Mouse (Mus musculus): ENCODE measurements around the gene Vwa7.

Vwa7 gene

DNA sequence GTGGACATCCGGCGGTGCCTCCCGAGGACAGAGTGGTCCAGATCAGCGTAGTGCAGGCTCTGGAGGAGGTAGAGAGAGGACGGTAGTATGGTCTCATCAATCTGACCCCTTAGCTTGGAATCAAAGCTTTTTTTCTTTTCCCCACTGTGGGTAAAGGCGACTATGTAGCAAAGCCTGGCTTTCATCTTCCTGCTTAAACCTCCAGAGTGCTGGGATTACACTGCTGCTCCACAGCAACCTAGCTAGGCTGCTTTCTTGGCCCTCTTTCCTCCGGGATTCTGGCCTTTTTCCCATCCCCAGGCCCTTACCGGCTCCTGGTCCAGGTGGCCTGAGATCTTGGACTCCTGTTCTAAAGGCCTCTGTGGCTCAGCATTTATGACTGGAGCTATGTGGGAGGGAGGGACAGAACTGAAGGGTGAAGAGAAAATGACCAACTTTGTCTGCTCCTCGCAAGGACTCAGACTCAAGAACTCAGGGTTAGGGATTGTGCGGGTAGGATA lies 48.0 kb downstream of the Vwa7 start:
- no peak for ATAC-seq (ENCODE audit: low TSS enrichment)

DNA sequence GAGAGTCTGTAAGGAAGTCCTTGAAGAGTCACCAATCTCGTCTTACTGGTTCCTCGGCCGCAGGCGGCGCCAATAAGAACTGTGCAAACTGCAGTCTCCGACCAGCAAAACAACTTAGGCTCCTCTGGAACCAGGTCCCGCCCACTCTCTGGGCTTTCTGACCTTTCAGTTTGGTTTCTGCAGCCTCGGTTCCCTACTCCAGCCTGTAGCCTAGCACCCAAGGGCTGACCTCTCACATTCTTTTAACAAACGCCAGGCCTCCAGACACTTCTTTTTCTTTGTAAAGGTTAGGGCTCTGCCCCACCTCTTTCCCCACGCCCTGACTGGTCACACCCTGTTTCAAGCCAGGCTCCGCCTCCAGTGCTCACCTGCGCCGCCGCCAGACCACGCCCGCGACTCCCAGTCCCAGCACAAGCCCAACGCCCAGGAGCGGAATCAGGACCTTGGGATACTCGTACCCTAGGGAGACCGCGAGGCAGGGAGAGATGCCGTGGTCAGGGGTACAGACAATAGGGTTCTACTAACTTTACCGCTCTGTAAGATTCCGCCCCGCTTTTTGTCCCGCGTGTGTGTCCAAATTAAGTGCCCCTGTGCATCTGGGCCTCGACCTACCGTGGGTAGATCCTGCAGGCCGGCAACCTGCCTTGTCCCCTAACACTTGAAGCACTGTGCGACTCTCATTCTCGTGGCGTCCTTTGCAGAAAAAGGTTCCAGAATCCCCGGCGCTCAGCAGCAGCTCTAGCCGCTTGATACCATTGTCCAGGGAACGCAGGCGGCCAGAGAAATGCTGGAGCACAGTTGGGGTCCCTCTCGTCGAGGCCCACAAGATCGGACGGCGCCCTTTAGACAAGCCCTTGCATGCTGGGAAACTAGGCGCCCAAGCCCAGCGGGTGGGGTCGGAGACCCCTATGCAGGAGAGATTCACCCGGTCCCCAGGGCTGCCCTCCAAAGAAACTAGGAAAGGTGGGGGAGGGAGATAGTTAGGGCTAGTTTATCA lies 48.9 kb downstream of the Vwa7 start, which contains the start of gene Ly6g6c:
Gene Ly6g6c (plus strand): TSS at position 438 of the 997 bp plus-strand sequence.
- no peak for ATAC-seq (ENCODE audit: low TSS enrichment)

DNA sequence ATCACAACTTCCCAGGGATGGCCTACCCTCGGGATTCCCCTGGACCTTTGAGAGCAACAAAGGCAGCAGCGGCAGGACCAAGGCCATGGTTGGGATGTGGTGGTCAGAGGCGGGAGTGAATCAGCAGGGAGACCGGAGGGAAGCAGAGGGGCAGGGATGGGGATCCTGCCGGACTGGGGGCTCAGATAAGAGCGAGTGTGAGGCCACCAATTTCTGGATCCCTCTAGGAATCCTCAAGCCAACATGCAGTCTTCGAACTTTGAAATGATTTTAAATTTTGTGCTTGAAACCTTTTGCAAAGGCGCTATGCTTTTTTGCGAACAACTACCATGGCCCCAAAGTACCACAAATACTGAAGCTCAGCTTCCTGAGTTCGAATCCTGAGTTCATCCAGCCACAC lies 49.7 kb downstream of the Vwa7 start, which contains the start of gene Mpig6b:
Gene Mpig6b (minus strand): TSS at position 101 of the 400 bp plus-strand sequence.
- no peak for ATAC-seq (ENCODE audit: low TSS enrichment)

DNA sequence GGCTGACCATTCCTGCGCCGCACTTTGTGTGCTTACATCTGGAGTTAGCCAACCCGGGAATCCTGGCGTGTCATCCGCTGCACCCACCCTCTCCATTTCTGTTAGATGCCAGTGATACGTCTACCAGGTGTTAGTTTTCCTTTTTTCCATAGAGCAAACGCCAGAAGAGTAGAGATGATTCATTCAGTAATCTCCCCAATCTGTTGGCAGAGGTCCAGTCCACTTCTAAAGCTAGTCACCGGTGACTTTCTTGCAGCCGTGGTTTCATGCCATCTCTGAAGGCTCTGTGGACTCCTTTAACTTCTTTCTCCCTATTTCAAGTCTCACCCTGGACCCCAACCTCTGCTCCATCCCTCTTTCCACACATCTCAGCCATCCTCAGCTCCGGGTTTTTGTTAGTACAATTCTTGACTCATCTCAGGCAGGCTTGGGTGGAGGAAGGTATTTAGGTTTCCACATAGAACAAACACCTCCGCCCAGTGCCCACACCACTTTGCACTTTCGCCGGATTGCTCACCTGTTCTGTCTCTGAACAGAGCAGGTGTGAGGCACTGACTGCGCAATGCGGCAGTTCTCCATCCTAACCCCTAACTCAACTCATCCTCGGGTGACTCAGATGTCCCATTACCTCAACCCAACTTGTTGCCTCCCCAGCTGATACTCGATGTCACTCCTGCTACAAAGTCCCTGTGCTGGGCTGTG lies 52.0 kb downstream of the Vwa7 start:
- ATAC-seq (ENCODE audit: low TSS enrichment) = no peak

DNA sequence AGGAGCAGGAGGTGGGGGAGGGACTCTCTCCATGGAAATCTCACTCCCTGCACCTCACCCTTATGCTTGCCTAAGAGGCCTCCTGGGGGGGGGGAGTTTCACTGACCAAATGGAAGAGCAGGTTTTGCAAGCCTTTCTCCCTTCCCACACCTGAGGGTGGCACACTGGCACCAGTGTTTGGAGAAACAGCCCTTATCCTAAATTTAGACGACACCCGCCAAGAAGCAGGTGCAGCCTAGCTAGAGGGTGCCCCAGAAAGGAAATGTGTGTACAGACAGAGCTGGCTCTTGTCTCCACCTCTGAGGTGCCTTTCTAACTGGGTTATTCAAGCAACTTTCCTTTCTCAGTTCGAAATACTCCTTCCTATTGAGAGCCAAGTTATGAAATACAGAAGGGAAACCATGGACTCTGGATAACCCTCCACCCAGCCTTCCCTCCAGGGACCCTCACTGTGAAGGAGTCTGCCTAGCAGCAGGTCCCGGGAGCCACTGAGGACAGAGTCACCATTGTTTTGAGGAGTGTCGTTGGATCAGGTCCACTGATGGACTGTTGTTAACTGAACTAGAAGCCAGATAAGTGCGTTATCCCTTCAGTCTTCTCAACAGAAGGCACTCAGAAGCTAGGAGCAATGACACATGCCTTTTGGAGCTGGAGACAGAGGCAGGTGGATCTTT lies 54.3 kb downstream of the Vwa7 start:
- peak; percentile 81; the same call in 1 of the 2 replicates for ATAC-seq (ENCODE audit: low TSS enrichment)

DNA sequence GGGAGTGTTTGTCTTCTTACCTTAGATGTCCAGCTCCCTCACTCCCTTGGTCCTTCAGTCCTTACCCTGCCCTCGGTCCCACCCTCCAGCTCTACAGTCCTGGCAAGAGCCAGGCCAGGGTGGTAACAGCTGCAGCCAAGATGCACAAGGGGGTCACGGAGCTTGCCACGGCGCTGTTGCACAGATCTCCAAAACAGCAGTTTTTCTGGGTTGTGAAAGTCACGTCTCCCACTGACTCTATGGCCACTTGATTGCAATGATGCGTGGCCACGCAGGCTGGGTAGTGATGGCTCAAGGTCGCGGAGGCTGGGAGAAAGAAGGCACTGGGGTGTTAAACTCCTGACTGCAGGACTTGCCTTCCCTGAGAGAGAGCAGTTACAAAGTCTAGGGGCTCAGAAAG lies 55.1 kb downstream of the Vwa7 start:
- no peak for ATAC-seq (ENCODE audit: low TSS enrichment)

DNA sequence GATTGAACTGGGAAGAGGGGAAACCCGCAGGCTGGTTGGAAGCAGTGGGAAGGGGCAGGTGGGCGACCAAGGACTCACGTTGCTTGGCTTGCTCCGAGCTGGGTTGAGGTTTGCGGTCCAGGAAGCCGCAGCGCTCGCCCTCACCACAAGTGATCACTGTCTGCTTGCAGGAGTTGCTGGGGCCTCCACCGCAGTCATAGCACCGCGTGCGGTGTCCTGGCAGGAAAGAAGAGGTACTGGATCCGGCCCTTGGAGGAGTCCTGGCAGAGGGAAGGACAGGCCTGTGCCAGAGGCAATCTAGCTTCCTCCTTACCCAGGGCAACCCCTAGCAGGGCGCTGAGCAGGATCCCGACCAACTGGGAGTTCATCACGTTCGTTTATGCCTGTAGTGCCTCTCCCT lies 57.7 kb downstream of the Vwa7 start:
- ATAC-seq (ENCODE audit: low TSS enrichment) = no peak
